Mouse (Mus musculus) stomach, embryonic 15.5 days (tissue): Measurements from ENCODE around the gene Fbln7. TPM values are rescaled to one million over a fixed set of nuclear protein-coding genes. Genes with fewer than 3 reads are reported as not detected.

ENCODE experiments used
- ATAC-seq: fragments of 200-750 bp; cut with Nextera tagmentation; 2 replicates; pipeline ENCODE4 v1.8.0; 2017; ENCODE audit warnings: low read depth, moderate number of reproducible peaks, moderate TSS enrichment; ENCODE audit not compliant: insufficient read depth, low FRiP score
- H3K27ac ChIP-seq: fragments of 300-500 bp; sonication (generic); 2 replicates; pipeline ENCODE4 v1.5.1; 2015; ENCODE audit warnings: mild to moderate bottlenecking, inconsistent platforms
- H3K27me3 ChIP-seq: fragments of 300-500 bp; sonication (generic); replicated peaks from 2 replicates; pipeline ENCODE4 v1.6.1; 2015; ENCODE audit warnings: inconsistent platforms
- H3K36me3 ChIP-seq: fragments of 300-500 bp; sonication (generic); 2 replicates; pipeline ENCODE4 v1.6.1; 2015; ENCODE audit warnings: inconsistent platforms
- H3K4me1 ChIP-seq: fragments of 300-500 bp; sonication (generic); 2 replicates; pipeline ENCODE4 v1.6.1; 2015; ENCODE audit warnings: inconsistent platforms
- H3K4me2 ChIP-seq: fragments of 300-500 bp; sonication (generic); 2 replicates; pipeline ENCODE4 v1.6.1; 2015; ENCODE audit warnings: mild to moderate bottlenecking, inconsistent platforms
- H3K4me3 ChIP-seq: fragments of 300-500 bp; sonication (generic); replicated peaks from 2 replicates; pipeline ENCODE4 v1.5.1; 2015; ENCODE audit warnings: inconsistent platforms
- H3K9ac ChIP-seq: fragments of 300-500 bp; sonication (generic); 2 replicates; pipeline ENCODE4 v1.6.1; 2015; ENCODE audit warnings: inconsistent platforms
- H3K9me3 ChIP-seq: fragments of 300-500 bp; sonication (generic); 2 replicates; pipeline ENCODE4 v1.6.1; 2016; ENCODE audit warnings: inconsistent platforms
- WGBS: fragments of 180-500 bp; shearing (Covaris S2); methylation state at CpG from one replicate; pipeline ENCODE4 v1.1.7; 2015; 5-methylcytosine and 5-hydroxymethylcytosine counted together
- polyA plus RNA-seq: library from polyadenylated mRNA; unstranded; fragments of >200 nt; fragmentation: Nextera tagmentation; extraction: Ambion mirVana; gene quantifications from 2 replicates; pipeline ENCODE4 v1.2.1, GENCODE M21; 2015

The Fbln7 gene
- polyA plus RNA-seq, 1 experiment from 2014 or later: 4.8 TPM

GRCm38 (mm10) chr2:128872256-128872655, 9.5 kb downstream of the Fbln7 start:
- Histone ChIP-seq H3K27ac (no peak overlapping the region), H3K9me3 (no peaks in the 10 kb centered on the region), H3K4me2 (no peak overlapping the region), H3K27me3 (no peaks in the 10 kb centered on the region), H3K36me3 (no peaks in the 10 kb centered on the region), H3K4me3 (no peak overlapping the region), H3K9ac (no peak overlapping the region), H3K4me1 (no peaks in the 10 kb centered on the region)
- ATAC-seq: no peak
- 82% methylated on average over 9 of the region's 9 CpGs for WGBS

GRCm38 (mm10) chr2:128875526-128875925, 12.7 kb downstream of the Fbln7 start:
- Histone ChIP-seq H3K4me3 (no peak overlapping the region), H3K27me3 (no peaks in the 10 kb centered on the region), H3K4me1 (no peaks in the 10 kb centered on the region), H3K36me3 (no peaks in the 10 kb centered on the region), H3K9me3 (no peaks in the 10 kb centered on the region), H3K9ac (no peak overlapping the region), H3K4me2 (no peak overlapping the region), H3K27ac (no peak overlapping the region)
- ATAC-seq: no peak
- 77% methylated on average over 8 of the region's 8 CpGs for WGBS

- ATAC-seq: no peak
- Histone ChIP-seq H3K9ac (no peak overlapping the region), H3K4me3 (no peak overlapping the region), H3K36me3 (no peaks in the 10 kb centered on the region), H3K9me3 (no peaks in the 10 kb centered on the region), H3K4me1 (no peaks in the 10 kb centered on the region), H3K4me2 (no peak overlapping the region), H3K27ac (no peak overlapping the region), H3K27me3 (no peaks in the 10 kb centered on the region)
- whole genome bisulfite sequencing: 64% methylated on average over 4 of the region's 4 CpGs
Measured at GRCm38 (mm10) chr2:128881236-128881635, 18.5 kb downstream of the Fbln7 start.

- no peak overlapping the region for H3K4me3 ChIP-seq
- no peak for ATAC-seq
- H3K27ac ChIP-seq: no peak overlapping the region
- no peaks in the 10 kb centered on the region for H3K27me3 ChIP-seq
- no peaks in the 10 kb centered on the region for H3K9me3 ChIP-seq
- no peaks in the 10 kb centered on the region for H3K36me3 ChIP-seq
- H3K9ac ChIP-seq: no peak overlapping the region
- WGBS: 80% methylated on average over 8 of the region's 8 CpGs
- no peak overlapping the region for H3K4me2 ChIP-seq
- no peaks in the 10 kb centered on the region for H3K4me1 ChIP-seq
Measured at GRCm38 (mm10) chr2:128885225-128885811, 22.5 kb downstream of the Fbln7 start.

GRCm38 (mm10) chr2:128887866-128888550, 25.2 kb downstream of the Fbln7 start:
- H3K27ac ChIP-seq: no peak overlapping the region
- H3K36me3 ChIP-seq: no peaks in the 10 kb centered on the region
- no peaks in the 10 kb centered on the region for H3K9me3 ChIP-seq
- no peak overlapping the region for H3K9ac ChIP-seq
- H3K27me3 ChIP-seq: no peaks in the 10 kb centered on the region
- no peak for ATAC-seq
- H3K4me2 ChIP-seq: no peak overlapping the region
- no peak overlapping the region for H3K4me3 ChIP-seq
- WGBS: 57% methylated on average over 6 of the region's 6 CpGs
- H3K4me1 ChIP-seq: no peaks in the 10 kb centered on the region; the same call in 1 of the 2 replicates

GRCm38 (mm10) chr2:128890661-128891335, 28.0 kb downstream of the Fbln7 start:
- H3K27me3 ChIP-seq: no peaks in the 10 kb centered on the region
- no peaks in the 10 kb centered on the region for H3K9me3 ChIP-seq
- no peak overlapping the region for H3K4me2 ChIP-seq
- ATAC-seq: no peak
- no peak overlapping the region for H3K4me3 ChIP-seq
- H3K27ac ChIP-seq: no peak overlapping the region
- no peaks in the 10 kb centered on the region for H3K36me3 ChIP-seq
- no peaks in the 10 kb centered on the region; the same call in 1 of the 2 replicates for H3K4me1 ChIP-seq
- 87% methylated on average over 4 of the region's 4 CpGs for WGBS
- no peak overlapping the region for H3K9ac ChIP-seq

- Histone ChIP-seq H3K9ac (no peak overlapping the region), H3K4me1 (no peaks in the 10 kb centered on the region; the same call in 1 of the 2 replicates), H3K4me3 (peak overlapping the region; percentile 35), H3K9me3 (no peaks in the 10 kb centered on the region), H3K4me2 (peak overlapping the region; percentile 76), H3K27ac (no peak overlapping the region), H3K36me3 (no peaks in the 10 kb centered on the region), H3K27me3 (no peaks in the 10 kb centered on the region)
- ATAC-seq: no peak
- WGBS: 6% methylated on average over 31 of the region's 37 CpGs
Measured at GRCm38 (mm10) chr2:128892180-128892721, 29.5 kb downstream of the Fbln7 start.

- Histone ChIP-seq H3K4me3 (no peak overlapping the region), H3K27ac (no peak overlapping the region), H3K4me1 (no peaks in the 10 kb centered on the region), H3K27me3 (no peaks in the 10 kb centered on the region), H3K4me2 (no peak overlapping the region), H3K9me3 (no peaks in the 10 kb centered on the region), H3K36me3 (no peaks in the 10 kb centered on the region), H3K9ac (no peak overlapping the region)
- ATAC-seq: no peak
- WGBS: 60% methylated on average over 6 of the region's 6 CpGs
Measured at GRCm38 (mm10) chr2:128902843-128903242, 40.1 kb downstream of the Fbln7 start.

GRCm38 (mm10) chr2:128903661-128904060, 40.9 kb downstream of the Fbln7 start:
- H3K9ac ChIP-seq: no peak overlapping the region
- no peaks in the 10 kb centered on the region for H3K9me3 ChIP-seq
- H3K4me1 ChIP-seq: no peaks in the 10 kb centered on the region
- H3K4me2 ChIP-seq: no peak overlapping the region
- WGBS: 78% methylated on average over 3 of the region's 3 CpGs
- no peaks in the 10 kb centered on the region for H3K27me3 ChIP-seq
- no peak for ATAC-seq
- no peaks in the 10 kb centered on the region for H3K36me3 ChIP-seq
- no peak overlapping the region for H3K27ac ChIP-seq
- no peak overlapping the region for H3K4me3 ChIP-seq

GRCm38 (mm10) chr2:128914978-128915377, 52.2 kb downstream of the Fbln7 start:
- H3K4me3 ChIP-seq: no peak overlapping the region

GRCm38 (mm10) chr2:128916528-128916927, 53.7 kb downstream of the Fbln7 start:
- Histone ChIP-seq H3K27ac (no peak overlapping the region), H3K27me3 (no peaks in the 10 kb centered on the region), H3K9me3 (no peaks in the 10 kb centered on the region), H3K9ac (no peak overlapping the region), H3K36me3 (no peaks in the 10 kb centered on the region), H3K4me3 (no peak overlapping the region), H3K4me1 (no peaks in the 10 kb centered on the region), H3K4me2 (no peak overlapping the region)
- 62% methylated on average over 3 of the region's 3 CpGs for WGBS
- ATAC-seq: no peak

More at GRCm38 (mm10) chr2:128914978-128915377, 52.2 kb downstream of the Fbln7 start:
- Histone ChIP-seq H3K9ac (no peak overlapping the region), H3K27ac (no peak overlapping the region), H3K27me3 (no peaks in the 10 kb centered on the region), H3K9me3 (no peaks in the 10 kb centered on the region), H3K36me3 (no peaks in the 10 kb centered on the region), H3K4me2 (no peak overlapping the region), H3K4me1 (no peaks in the 10 kb centered on the region)
- WGBS: 71% methylated on average over 4 of the region's 4 CpGs
- no peak for ATAC-seq

- no peaks in the 10 kb centered on the region for H3K27me3 ChIP-seq
- H3K27ac ChIP-seq: no peak overlapping the region
- ATAC-seq: no peak
- 87% methylated on average over 4 of the region's 4 CpGs for WGBS
- H3K4me1 ChIP-seq: no peaks in the 10 kb centered on the region
- no peak overlapping the region for H3K4me2 ChIP-seq
- H3K9ac ChIP-seq: no peak overlapping the region
- H3K4me3 ChIP-seq: no peak overlapping the region
- H3K36me3 ChIP-seq: 0 out of 2 replicates have a peak, but pooled peaks cover 3% of the 10 kb centered on the region
- H3K9me3 ChIP-seq: no peaks in the 10 kb centered on the region
Measured at GRCm38 (mm10) chr2:128924799-128925198, 62.0 kb downstream of the Fbln7 start.
